8 mouse cellular contexts compared by ENCODE assay signal in the genomic region with DNA sequence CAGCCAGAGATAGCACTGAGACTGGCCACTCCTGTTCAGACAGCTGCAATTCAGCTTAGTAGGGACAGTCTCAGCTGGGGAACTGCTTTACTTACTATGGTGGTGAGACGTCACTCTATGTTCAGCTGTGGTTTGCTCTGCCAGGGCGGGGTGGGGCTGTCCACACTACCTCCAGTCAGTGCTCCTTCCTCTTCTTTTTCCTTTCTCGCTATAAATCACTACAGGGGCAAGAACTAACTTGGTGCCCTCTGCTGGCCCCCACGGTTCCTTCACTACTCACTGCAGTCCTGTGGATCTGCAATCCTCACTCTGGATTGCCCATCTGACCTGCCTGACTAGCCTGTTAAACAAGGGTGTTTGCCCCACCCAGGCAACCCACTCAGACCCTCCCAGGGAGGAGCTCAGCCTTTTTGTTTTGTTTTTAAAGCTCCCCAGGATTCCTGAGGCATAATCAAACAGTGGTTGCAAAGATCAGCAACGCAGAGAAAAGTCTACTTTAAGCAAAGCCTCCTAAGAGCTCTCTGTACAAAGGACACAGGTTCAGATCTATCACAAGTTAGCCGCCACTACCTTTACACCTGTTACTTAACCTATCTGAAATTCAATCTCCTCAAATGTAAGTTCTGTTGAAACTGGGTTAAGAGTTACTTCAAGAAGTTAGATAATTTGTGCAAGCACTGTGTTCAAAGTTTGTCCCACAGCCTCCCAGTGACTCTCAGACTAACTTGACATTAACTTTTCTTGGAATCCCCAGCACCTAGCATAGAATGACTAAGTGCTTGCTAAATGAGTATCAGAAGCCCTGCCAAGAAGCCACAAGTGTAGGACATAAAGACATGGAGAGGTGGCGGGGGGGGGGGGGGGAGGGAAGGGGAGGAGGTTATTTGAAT. TPM values are rescaled to one million over a fixed set of nuclear protein-coding genes. Genes with fewer than 3 reads are reported as not detected.
DNase-seq lines count a peak whose midpoint lies in the region; ATAC-seq and TF ChIP-seq lines count a peak whose summit lies in the region.

No protein-coding gene starts in this region.

- no peak for TF ChIP-seq POLR2A in lung, adult 2 months (IDR thresholded peaks at IDR 0.05; ENCODE audit: borderline replicate concordance, extremely low read depth, low read depth, low read length)

- H3K4me2 ChIP-seq in intestine, postnatal 0 days (replicated peaks; ENCODE audit: low read depth), result peak overlapping the region; percentile 90
- peak overlapping the region; percentile 94 for H3K4me2 ChIP-seq in neural tube, embryonic 15.5 days

- 24% methylated on average over 6 of the region's 7 CpGs for WGBS in intestine, postnatal 0 days
- 14% methylated on average over 7 of the region's 7 CpGs for WGBS in lung, adult 2 months
- WGBS in neural tube, embryonic 15.5 days, result 40% methylated on average over 6 of the region's 7 CpGs

- peaks cover 7% of the 10 kb centered on the region; the same call in 1 of the 2 replicates for H3K4me1 ChIP-seq in intestine, postnatal 0 days (replicated peaks; ENCODE audit: control insufficient read depth, insufficient read depth, low read length)
- H3K4me1 ChIP-seq in lung, adult 2 months (ENCODE audit: control insufficient read depth, insufficient read depth, low read length), result peaks cover 9% of the 10 kb centered on the region
- H3K4me1 ChIP-seq in neural tube, embryonic 15.5 days, result peaks cover 23% of the 10 kb centered on the region

- no peaks in the 10 kb centered on the region; the same call in 1 of the 2 replicates for H3K36me3 ChIP-seq in intestine, postnatal 0 days (ENCODE audit: control insufficient read depth, insufficient read depth)
- H3K36me3 ChIP-seq in neural tube, embryonic 15.5 days, result no peaks in the 10 kb centered on the region

- peak; percentile 48 for ATAC-seq in intestine, postnatal 0 days
- ATAC-seq in neural tube, embryonic 15.5 days (ENCODE audit: low FRiP score), result no peak

- H3K27me3 ChIP-seq in intestine, postnatal 0 days (replicated peaks; ENCODE audit: control insufficient read depth, insufficient read depth, low read length), result no peaks in the 10 kb centered on the region
- no peaks in the 10 kb centered on the region for H3K27me3 ChIP-seq in neural tube, embryonic 15.5 days (replicated peaks)

- no peaks in the 10 kb centered on the region; the same call in 1 of the 2 replicates for H3K9me3 ChIP-seq in intestine, postnatal 0 days (ENCODE audit: control insufficient read depth)
- no peaks in the 10 kb centered on the region for H3K9me3 ChIP-seq in neural tube, embryonic 15.5 days (replicated peaks)

- peak; percentile 65 for TF ChIP-seq CTCF in intestine, postnatal 0 days (IDR thresholded peaks at IDR 0.05; ENCODE audit: low read depth)
- peak; percentile 39 for TF ChIP-seq CTCF in lung, adult 2 months (IDR thresholded peaks at IDR 0.05; ENCODE audit: insufficient read depth, low read length)

- peak overlapping the region; percentile 56; the same call in 1 of the 2 replicates for H3K4me3 ChIP-seq in intestine, postnatal 0 days (ENCODE audit: low read depth, low read length)
- peak overlapping the region; percentile 4 for H3K4me3 ChIP-seq in lung, adult 2 months (replicated peaks; ENCODE audit: extremely low read depth, low read depth, low read length)
- H3K4me3 ChIP-seq in neural tube, embryonic 15.5 days (replicated peaks), result peak overlapping the region; percentile 73

- DNase-seq in retina, postnatal 1 day, result peak; percentile 15
- no peak for DNase-seq in retina, embryonic 14.5 days (ENCODE audit: low spot score)
- peak; percentile 78 to 81 for DNase-seq in cerebellum, postnatal 25 days
- peak; percentile 67 to 78 for DNase-seq in heart, adult 18-20 months
- peak; percentile 60 for DNase-seq in lung, adult 2 months
- DNase-seq in Muller cell, postnatal 12 days (ENCODE audit: inconsistent ontology term), result no peak

- 0 out of 2 replicates have a peak overlapping the region, but pooled peaks have one; percentile 75 for H3K27ac ChIP-seq in intestine, postnatal 0 days (ENCODE audit: low read depth, low read length)
- H3K27ac ChIP-seq in neural tube, embryonic 15.5 days (replicated peaks), result peak overlapping the region; percentile 95

- no peak overlapping the region for H3K9ac ChIP-seq in intestine, postnatal 0 days (ENCODE audit: low read depth, low read length)
- H3K9ac ChIP-seq in neural tube, embryonic 15.5 days (replicated peaks), result peak overlapping the region; percentile 64

RNA-seq across cellular contexts. Expression of a gene that starts 1.5 kb away (rescaled TPM):
- 100 to 1,000 TPM; 104 to 113 TPM for total RNA-seq in heart, adult 18-20 months (2021)
- 35.8 and 36.2 TPM in 2 replicates for polyA plus RNA-seq in intestine, postnatal 0 days (2015; fragmentation: Nextera tagmentation; extraction: Ambion mirVana)
- polyA plus RNA-seq in lung, adult 2 months (2012; rRNA removed), result 206 and 278 TPM in 2 replicates
- 44.5 and 53.6 TPM in 2 replicates for polyA plus RNA-seq in neural tube, embryonic 15.5 days (2015; fragmentation: Nextera tagmentation; extraction: Ambion mirVana)

RNA-seq across cellular contexts. Expression of a gene that starts 10.6 kb away (rescaled TPM):
- total RNA-seq in heart, adult 18-20 months (2021), result 10 to 100 TPM; 10.1 to 10.3 TPM
- polyA plus RNA-seq in intestine, postnatal 0 days (2015; fragmentation: Nextera tagmentation; extraction: Ambion mirVana), result 7.1 and 7.5 TPM in 2 replicates
- 22.4 and 23.5 TPM in 2 replicates for polyA plus RNA-seq in lung, adult 2 months (2012; rRNA removed)
- polyA plus RNA-seq in neural tube, embryonic 15.5 days (2015; fragmentation: Nextera tagmentation; extraction: Ambion mirVana), result 141 and 167 TPM in 2 replicates

RNA-seq across cellular contexts. Expression of a gene that starts 14.7 kb away (rescaled TPM):
- total RNA-seq in heart, adult 18-20 months (2021), result 100 to 1,000 TPM; 237 to 251 TPM
- polyA plus RNA-seq in intestine, postnatal 0 days (2015; fragmentation: Nextera tagmentation; extraction: Ambion mirVana), result 20.3 and 24.6 TPM in 2 replicates
- polyA plus RNA-seq in lung, adult 2 months (2012; rRNA removed), result 159 and 186 TPM in 2 replicates
- polyA plus RNA-seq in neural tube, embryonic 15.5 days (2015; fragmentation: Nextera tagmentation; extraction: Ambion mirVana), result 41.6 and 42.7 TPM in 2 replicates

RNA-seq across cellular contexts. Expression of a gene that starts 40.1 kb away (rescaled TPM):
- not detected for total RNA-seq in heart, adult 18-20 months (2021)
- polyA plus RNA-seq in intestine, postnatal 0 days (2015; fragmentation: Nextera tagmentation; extraction: Ambion mirVana), result not detected in 2 replicates
- polyA plus RNA-seq in lung, adult 2 months (2012; rRNA removed), result 0.21 and 0.33 TPM in 2 replicates
- polyA plus RNA-seq in neural tube, embryonic 15.5 days (2015; fragmentation: Nextera tagmentation; extraction: Ambion mirVana), result 0.18 and 0.44 TPM in 2 replicates

RNA-seq across cellular contexts. Expression of a gene that starts 40.8 kb away (rescaled TPM):
- total RNA-seq in heart, adult 18-20 months (2021), result 1 to 10 TPM; 2.1 TPM
- polyA plus RNA-seq in intestine, postnatal 0 days (2015; fragmentation: Nextera tagmentation; extraction: Ambion mirVana), result 0.93 and 0.94 TPM in 2 replicates
- polyA plus RNA-seq in lung, adult 2 months (2012; rRNA removed), result 33.3 and 42.0 TPM in 2 replicates
- polyA plus RNA-seq in neural tube, embryonic 15.5 days (2015; fragmentation: Nextera tagmentation; extraction: Ambion mirVana), result 0.27 and 0.55 TPM in 2 replicates

Comparison
In these comparisons a context has a peak if more than half of its experiments do, and no peak if none do; other contexts are left out.
1. DNase-seq: peak in retina, postnatal 1 day (single experiment), cerebellum, postnatal 25 days (2 of 2), heart, adult 18-20 months (2 of 2) and lung, adult 2 months (single experiment); none in retina, embryonic 14.5 days (single experiment) and Muller cell, postnatal 12 days (single experiment).
2. H3K4me3 ChIP-seq: peak in every context shown above with its lines; median percentile 73 in neural tube, embryonic 15.5 days; 56 in intestine, postnatal 0 days; 4 in lung, adult 2 months.